Mouse (Mus musculus) frontal cortex, adult (tissue): ENCODE measurements around the gene Gm12248.
"Not testable (repeated sequence)": the region's sequence is repeated elsewhere in the genome, so short reads cannot be mapped to it uniquely, and the experiment has no call there.

Experiments
- ATAC-seq: cut with Nextera tagmentation; 2 replicates; pipeline ENCODE4 v1.9.2; 2017; ENCODE audit warnings: mild to moderate bottlenecking, moderate library complexity, mixed read lengths; ENCODE audit not compliant: low TSS enrichment

Gene Gm12248

DNA sequence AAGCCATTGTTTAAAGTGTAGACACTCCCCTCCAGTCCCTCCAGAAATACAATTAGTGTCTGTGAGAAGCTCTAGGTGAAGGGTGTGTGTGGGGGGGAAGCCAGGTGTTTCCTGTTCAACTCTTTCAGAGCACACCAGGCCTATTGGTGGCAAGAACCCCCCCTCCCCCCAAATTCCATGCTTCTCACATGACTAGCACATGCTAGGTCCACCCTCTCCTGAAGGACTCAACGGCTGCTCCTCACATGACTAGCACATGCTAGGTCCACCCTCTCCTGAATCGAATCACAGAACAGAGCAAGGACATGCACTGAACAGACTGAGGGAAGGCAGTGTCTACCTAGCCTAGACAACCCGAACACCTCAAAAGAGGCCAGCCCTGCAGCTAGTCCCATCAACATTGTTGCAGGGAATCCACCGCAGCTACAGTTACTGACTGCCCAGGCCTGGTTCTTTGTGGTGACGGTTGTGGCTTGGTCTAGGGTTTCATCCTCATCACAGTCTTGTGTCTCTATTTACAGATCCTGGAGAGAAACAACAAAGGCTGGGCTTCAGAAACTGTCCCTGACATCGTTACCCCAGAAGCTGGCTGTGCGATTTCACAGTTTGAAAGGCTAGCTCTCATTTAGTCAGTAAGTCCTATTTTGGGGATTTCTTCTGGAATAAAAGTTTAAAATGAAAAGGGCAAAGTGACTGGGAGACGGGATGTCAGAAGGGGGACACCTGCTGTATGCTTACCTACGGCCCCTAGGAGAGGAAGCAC, 9.8 kb upstream of the Gm12248 start:
- ATAC-seq = no peak

- no peak for ATAC-seq
Measured at GRCm38 (mm10) chr11:58102146-58102545, 9.2 kb upstream of the Gm12248 start.

GRCm38 (mm10) chr11:58101194-58101720, 8.3 kb upstream of the Gm12248 start:
- ATAC-seq = no peak

- no peak for ATAC-seq
Measured at GRCm38 (mm10) chr11:58100006-58100405, 7.1 kb upstream of the Gm12248 start.

DNA sequence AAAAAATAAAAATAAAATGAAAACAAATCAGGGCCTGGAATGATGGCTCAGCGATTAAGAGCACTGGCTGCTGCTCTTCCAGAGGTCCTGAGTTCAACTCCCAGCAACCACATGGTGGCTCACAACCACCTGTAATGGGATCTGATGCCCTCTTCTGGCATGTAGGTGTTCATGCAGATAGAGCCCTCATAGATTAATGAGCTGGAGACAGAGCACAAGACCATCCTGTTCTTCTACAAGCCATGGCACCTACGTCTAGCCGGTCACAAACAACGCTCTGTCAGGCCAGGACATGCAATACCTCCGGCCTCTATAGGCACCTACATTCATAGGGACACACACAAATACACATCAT, 5.4 kb upstream of the Gm12248 start:
- ATAC-seq = not testable (repeated sequence)

DNA sequence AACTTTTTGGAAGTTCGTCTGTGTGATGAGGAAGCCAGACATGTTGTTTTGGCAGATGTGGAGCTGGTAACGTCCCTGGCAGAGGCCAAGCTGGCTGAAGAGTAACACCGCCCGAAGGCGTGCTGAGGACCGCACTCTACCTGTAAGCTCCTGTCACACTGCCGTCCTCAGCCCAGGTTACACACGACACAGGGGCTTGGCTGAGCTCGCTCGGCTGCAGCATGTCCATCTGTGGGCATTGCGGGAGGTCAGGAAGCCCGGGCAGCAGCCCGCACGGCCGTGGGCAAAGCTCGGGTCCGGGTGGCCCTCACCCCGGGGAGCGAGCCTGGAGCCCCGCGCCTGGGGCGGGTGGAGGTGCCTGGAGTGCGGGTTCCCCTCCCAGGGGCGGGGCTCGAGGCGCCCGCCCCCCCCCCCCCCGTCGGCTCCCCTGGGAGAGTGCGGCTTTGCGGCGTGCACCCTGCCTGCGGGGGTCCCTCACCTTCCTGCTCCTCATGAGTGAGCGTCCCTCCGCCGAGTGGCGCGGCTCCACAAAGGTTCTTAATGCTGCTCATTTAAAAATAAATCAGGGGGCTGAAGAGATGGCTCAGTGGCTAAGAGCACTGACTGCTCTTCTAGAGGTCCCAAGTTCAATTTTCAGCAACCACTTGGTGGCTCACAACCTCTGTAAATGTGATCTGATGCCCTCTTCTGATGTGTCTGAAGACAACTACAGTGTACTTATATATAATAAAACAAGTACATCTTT, 4.9 kb upstream of the Gm12248 start:
- no peak; the same call in 1 of the 2 replicates for ATAC-seq

- ATAC-seq = peak; percentile 47
Measured at GRCm38 (mm10) chr11:58096821-58097620, 4.1 kb upstream of the Gm12248 start.

- ATAC-seq = no peak
Measured at GRCm38 (mm10) chr11:58096160-58096559, 3.2 kb upstream of the Gm12248 start.

GRCm38 (mm10) chr11:58095561-58095960, 2.6 kb upstream of the Gm12248 start:
- no peak for ATAC-seq

DNA sequence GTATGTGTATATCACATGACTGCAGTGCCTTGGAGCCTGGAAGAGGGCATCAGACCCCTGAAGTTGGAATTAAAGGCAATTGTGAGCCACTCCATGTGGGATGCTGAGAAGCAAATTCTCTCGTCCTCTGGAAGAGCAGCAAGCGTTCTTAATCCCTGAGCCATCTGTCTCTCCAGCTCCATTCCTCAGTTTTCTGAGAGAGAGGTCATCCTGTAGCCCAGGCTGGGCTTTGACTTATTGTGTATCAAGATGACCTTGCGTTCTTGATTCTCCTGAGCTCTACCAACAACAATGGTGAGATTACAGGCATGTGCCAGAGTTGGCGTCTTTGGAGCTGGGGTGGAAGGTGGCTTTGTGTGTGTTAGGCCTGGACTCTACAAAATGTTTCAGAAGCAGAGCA, 1.8 kb upstream of the Gm12248 start:
- ATAC-seq = no peak

DNA sequence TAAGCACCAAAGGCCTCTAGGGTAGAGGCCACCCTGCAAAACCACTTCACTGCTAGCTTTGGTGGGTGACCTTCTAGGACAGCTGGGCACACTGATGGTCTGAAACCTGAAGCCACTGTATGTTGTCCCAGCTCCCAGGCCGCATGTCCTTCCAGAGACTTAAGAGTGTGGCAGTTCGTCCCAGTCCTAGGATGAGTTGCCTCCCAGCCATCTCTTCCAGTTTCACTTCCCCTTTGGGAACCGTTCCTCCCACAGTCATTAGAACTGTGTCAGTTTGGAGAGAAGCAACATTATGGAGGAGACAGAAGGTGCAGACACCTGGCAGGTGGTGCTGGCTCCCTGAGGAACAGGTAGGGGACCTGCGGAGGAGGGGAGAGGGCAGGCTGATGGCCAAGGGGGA, 393 bp downstream of the Gm12248 start:
- ATAC-seq = no peak

DNA sequence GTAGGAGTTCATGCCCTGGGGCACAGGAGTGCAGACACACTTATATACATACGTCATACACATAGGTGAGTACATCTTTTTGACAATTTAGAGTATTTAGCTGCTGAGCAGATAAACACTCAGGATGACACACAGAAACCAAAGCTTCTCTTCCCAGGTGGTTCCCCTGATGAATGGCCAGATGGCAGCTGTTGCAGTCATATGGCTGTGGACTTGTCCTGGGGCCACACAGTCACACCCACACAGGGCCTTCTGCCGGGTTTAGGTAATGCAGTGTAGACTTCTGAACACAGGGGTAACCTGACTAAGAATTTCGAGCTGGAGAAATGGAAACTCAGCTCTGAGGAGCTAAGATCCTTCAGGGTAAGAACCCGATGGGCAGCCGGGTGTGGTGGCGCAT, 11.2 kb downstream of the Gm12248 start:
- ATAC-seq = no peak

DNA sequence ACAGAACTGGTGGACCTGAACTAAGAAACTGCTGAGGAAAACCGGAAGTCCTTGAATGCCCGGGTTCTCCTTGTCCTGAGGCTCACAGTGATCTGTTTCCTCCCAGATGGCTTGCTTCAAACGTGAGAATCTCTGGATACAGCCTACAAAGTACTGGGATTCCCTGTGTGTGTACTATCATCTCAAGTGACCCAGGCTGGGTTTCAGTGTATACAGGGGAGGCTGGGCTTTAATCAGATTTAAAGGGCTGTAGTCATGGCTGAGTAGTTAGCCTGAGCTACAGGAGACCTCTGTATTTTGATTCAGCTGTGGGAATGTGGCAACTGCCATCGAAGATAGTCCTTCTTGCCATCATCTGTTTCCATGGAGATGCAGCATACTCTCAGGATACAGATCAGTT, 15.7 kb downstream of the Gm12248 start:
- ATAC-seq = no peak

- ATAC-seq = no peak
Measured at GRCm38 (mm10) chr11:58072978-58073377, 20.0 kb downstream of the Gm12248 start.

- no peak for ATAC-seq
Measured at GRCm38 (mm10) chr11:58065025-58065424, 27.9 kb downstream of the Gm12248 start.

DNA sequence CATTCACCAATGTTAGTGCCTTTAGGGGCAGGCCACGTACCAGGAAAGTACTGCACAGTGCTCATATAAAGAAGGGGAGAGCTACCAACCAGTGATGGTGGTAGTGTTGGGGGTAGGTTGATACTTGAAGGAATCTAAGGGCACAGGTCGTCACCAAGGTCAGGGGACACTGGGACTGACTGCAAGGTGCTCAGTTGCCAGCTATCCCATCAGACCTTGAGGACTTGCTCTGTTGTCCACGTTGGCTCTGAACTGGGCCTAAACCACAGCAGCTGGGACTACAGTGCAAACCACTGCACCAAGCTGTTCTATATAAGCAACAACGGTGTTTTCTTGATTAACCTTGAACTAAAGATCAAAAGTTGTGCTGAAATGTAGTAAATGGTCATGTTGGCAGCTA, 30.3 kb downstream of the Gm12248 start:
- ATAC-seq = no peak

- ATAC-seq = not testable (repeated sequence)
Measured at GRCm38 (mm10) chr11:58061218-58061617, 31.7 kb downstream of the Gm12248 start.

- ATAC-seq = not testable (repeated sequence)
Measured at GRCm38 (mm10) chr11:58059752-58060151, 33.2 kb downstream of the Gm12248 start.

GRCm38 (mm10) chr11:58057455-58057854, 35.5 kb downstream of the Gm12248 start:
- ATAC-seq = peak; percentile 87

DNA sequence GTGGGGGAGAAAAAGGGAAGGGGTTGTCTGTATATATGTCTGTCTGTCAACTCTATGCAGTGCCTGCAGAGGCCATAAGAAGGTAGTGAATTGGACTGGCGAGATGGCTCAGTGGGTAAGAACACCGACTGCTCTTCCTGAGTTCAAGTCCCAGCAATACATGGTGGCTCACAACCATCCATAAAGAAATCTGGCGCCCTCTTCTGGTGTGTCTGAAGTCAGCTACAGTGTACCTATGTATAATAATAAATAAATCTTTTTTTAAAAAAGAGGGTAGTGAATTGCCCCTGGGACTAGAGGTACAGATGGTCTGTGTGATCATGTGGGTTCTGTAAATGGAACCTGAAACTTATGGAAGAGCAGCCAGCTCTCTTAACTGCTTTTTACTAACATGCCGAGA, 46.5 kb downstream of the Gm12248 start:
- ATAC-seq = peak; percentile 32; the same call in 1 of the 2 replicates

DNA sequence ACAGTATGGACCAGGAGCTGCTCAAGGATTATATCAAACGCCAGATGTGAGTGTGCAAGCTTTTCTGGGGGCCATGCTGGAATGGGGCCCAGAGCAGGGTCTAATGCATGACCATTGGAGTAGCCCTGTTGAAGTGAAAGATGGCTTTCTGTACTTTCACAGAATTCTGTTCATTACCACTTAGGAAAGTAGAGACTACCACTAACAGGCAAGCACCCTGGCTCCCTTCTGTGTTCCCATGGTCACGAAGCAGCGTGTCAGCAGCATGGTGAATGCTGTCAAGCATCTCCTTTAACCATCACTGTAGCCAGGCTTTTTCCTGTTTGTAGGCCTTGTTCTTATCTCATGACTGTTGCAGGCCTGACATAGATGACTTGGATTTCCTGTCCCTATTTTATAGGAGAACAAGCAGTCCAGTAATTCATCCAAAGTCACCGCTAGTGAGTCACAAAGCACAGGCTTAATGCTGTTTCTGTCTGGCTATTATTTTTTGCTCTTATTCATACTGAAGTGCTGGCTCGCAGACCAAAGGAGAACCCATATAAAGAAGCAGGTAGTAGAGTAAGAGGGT, 50.0 kb downstream of the Gm12248 start:
- no peak for ATAC-seq

DNA sequence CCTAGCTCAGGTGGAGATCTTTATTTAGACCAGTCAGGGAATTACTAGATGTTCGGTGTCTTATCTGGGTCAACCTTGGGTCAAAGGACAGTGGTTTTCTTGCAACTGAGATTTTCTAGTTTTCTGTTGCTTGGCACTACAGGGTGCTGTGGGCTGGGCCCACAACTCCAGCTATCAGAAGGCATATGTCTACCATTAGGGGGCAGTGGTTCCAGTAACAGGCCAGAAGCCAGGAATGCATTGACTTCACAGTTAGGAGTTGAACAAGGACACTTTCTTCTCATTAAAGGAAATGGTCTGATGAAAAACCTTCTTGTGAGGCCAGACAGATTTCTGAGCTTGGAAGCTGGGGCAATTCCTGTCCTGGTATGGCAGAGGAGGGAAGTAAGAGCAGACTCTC, 53.9 kb downstream of the Gm12248 start:
- ATAC-seq = no peak
